Mouse (Mus musculus): Measurements from ENCODE around the gene Pgm3.

- TF ChIP-seq CTCF (IDR thresholded peaks at IDR 0.05; ENCODE audit: insufficient read depth, low read length) (peak; percentile 95), POLR2A (IDR thresholded peaks at IDR 0.05; ENCODE audit: borderline replicate concordance, extremely low read depth, low read depth, low read length) (no peak)
Measured at GRCm38 (mm10) chr9:86583740-86584139, 12.1 kb upstream of the Pgm3 start.

All from lung, adult 2 months (tissue).